Mouse (Mus musculus) CH12.LX (cell line): Measurements from ENCODE around the gene Sik3. TPM values are rescaled to one million over a fixed set of nuclear protein-coding genes. Genes with fewer than 3 reads are reported as not detected.

Experiments
- DNase-seq: peaks from one replicate; pipeline ENCODE4 v3.0.0-alpha.2; 2013; ENCODE audit errors: extremely low read depth
- H3K27ac ChIP-seq: 2 replicates; pipeline ENCODE4 v1.5.1; 2012; ENCODE audit warnings: low read depth, mild to moderate bottlenecking, control low read depth, moderate library complexity; ENCODE audit not compliant: insufficient read depth
- H3K27me3 ChIP-seq: replicated peaks from 2 replicates; pipeline ENCODE3; 2012; ENCODE audit warnings: inconsistent platforms
- H3K36me3 ChIP-seq, 2 experiments: replicated peaks in 1 of 2; 2 replicates each; pipeline versions ENCODE3 to v1.6.1; 2012; ENCODE audit warnings: inconsistent platforms in 1 of 2, low read length in 1 of 2, mild to moderate bottlenecking in 1 of 2, mixed read lengths in 1 of 2, moderate library complexity in 1 of 2; ENCODE audit not compliant: control insufficient read depth in 1 of 2, insufficient read depth in 1 of 2
- H3K4me1 ChIP-seq, 2 experiments: 2 replicates each; pipeline ENCODE4 v1.6.1; 2012; ENCODE audit warnings: inconsistent platforms in 1 of 2, moderate library complexity in 1 of 2; ENCODE audit not compliant: insufficient read depth in 2 of 2, control insufficient read depth in 1 of 2
- H3K4me2 ChIP-seq: 2 replicates; pipeline ENCODE4 v1.6.1; 2012; ENCODE audit warnings: low read depth, mild to moderate bottlenecking, control low read depth; ENCODE audit not compliant: poor library complexity, insufficient read depth, severe bottlenecking
- H3K4me3 ChIP-seq, 3 experiments: fragments of 150-350 bp in 1 of 3; sonication (generic) in 1 of 3; replicated peaks in 1 of 3; 2 replicates each; pipeline versions ENCODE3 to v1.5.1; 2011 to 2012; ENCODE audit warnings: low read depth in 2 of 3, low read length in 2 of 3, mild to moderate bottlenecking in 2 of 3, moderate library complexity in 2 of 3, control low read depth in 1 of 3, improper control_type of control experiment in 1 of 3, inconsistent platforms in 1 of 3, mixed read lengths in 1 of 3; ENCODE audit not compliant: poor library complexity in 1 of 3
- H3K79me2 ChIP-seq: replicated peaks from 2 replicates; pipeline ENCODE4 v1.6.1; 2012; ENCODE audit warnings: mild to moderate bottlenecking, moderate library complexity; ENCODE audit not compliant: control insufficient read depth, poor library complexity, insufficient read depth, severe bottlenecking; ENCODE audit errors: extremely low read depth
- H3K9ac ChIP-seq: 2 replicates; pipeline ENCODE4 v1.6.1; 2012; ENCODE audit warnings: low read depth, mild to moderate bottlenecking, control low read depth, moderate library complexity; ENCODE audit not compliant: insufficient read depth
- H3K9me3 ChIP-seq: replicated peaks from 2 replicates; pipeline ENCODE3; 2012; ENCODE audit warnings: low read length, inconsistent platforms, mixed read lengths
- BHLHE40 ChIP-seq: IDR thresholded peaks from 2 replicates; pipeline ENCODE4 v1.6.1; 2011; ENCODE audit warnings: mild to moderate bottlenecking, low read depth, low read length, improper control_type of control experiment
- CHD1 ChIP-seq: IDR thresholded peaks from 2 replicates; pipeline ENCODE4 v1.6.1; 2012; ENCODE audit warnings: low read depth, low read length, improper control_type of control experiment, inconsistent platforms
- CHD2 ChIP-seq: IDR thresholded peaks from 2 replicates; pipeline ENCODE4 v1.6.1; 2011; ENCODE audit warnings: low read length, improper control_type of control experiment
- CTCF ChIP-seq, 2 experiments: IDR thresholded peaks in 1 of 2; conservative IDR thresholded peaks in 1 of 2; 2 replicates each; pipeline ENCODE4 v1.5.1; 2011 to 2012; ENCODE audit warnings: low read depth in 2 of 2, low read length in 2 of 2, improper control_type of control experiment in 1 of 2, inconsistent platforms in 1 of 2, mild to moderate bottlenecking in 1 of 2, moderate library complexity in 1 of 2
- HCFC1 ChIP-seq: IDR thresholded peaks from 2 replicates; pipeline ENCODE4 v1.6.1; 2012; ENCODE audit warnings: low read depth, mild to moderate bottlenecking, inconsistent platforms, low read length, improper control_type of control experiment
- KAT2A ChIP-seq: IDR thresholded peaks from 2 replicates; pipeline ENCODE4 v1.6.1; 2012; ENCODE audit warnings: low read length, improper control_type of control experiment, inconsistent platforms; ENCODE audit not compliant: insufficient replicate concordance
- MAZ ChIP-seq: IDR thresholded peaks from 2 replicates; pipeline ENCODE4 v1.6.1; 2012; ENCODE audit warnings: low read depth, mild to moderate bottlenecking, inconsistent platforms, low read length, improper control_type of control experiment, moderate library complexity
- PAX5 ChIP-seq: IDR thresholded peaks from 2 replicates; pipeline ENCODE4 v1.6.1; 2012; ENCODE audit warnings: low read length, inconsistent platforms, mixed read lengths
- POLR2A ChIP-seq: IDR thresholded peaks from 2 replicates; pipeline ENCODE4 v1.6.1; 2011; ENCODE audit warnings: low read depth, mild to moderate bottlenecking, improper control_type of control experiment, low read length
- RCOR1 ChIP-seq: conservative IDR thresholded peaks from 2 replicates; pipeline ENCODE4 v1.6.1; 2012; ENCODE audit warnings: low read depth, mild to moderate bottlenecking, inconsistent platforms, low read length, improper control_type of control experiment
- SMC3 ChIP-seq: IDR thresholded peaks from 2 replicates; pipeline ENCODE4 v1.6.1; 2011; ENCODE audit warnings: low read depth, low read length, improper control_type of control experiment
- TCF12 ChIP-seq: IDR thresholded peaks from 2 replicates; pipeline ENCODE4 v1.6.1; 2014; ENCODE audit warnings: low read depth, mild to moderate bottlenecking, inconsistent platforms, low read length, improper control_type of control experiment
- UBTF ChIP-seq: IDR thresholded peaks from 2 replicates; pipeline ENCODE4 v1.6.1; 2012; ENCODE audit warnings: low read depth, mild to moderate bottlenecking, inconsistent platforms, low read length, improper control_type of control experiment, moderate library complexity
- USF2 ChIP-seq: conservative IDR thresholded peaks from 2 replicates; pipeline ENCODE4 v1.6.1; 2011; ENCODE audit warnings: low read depth, low read length, improper control_type of control experiment
- ZC3H11A ChIP-seq: IDR thresholded peaks from 2 replicates; pipeline ENCODE4 v1.6.1; 2012; ENCODE audit warnings: low read depth, mild to moderate bottlenecking, inconsistent platforms, low read length, improper control_type of control experiment
- ZMIZ1 ChIP-seq: IDR thresholded peaks from 2 replicates; pipeline ENCODE4 v1.6.1; 2012; ENCODE audit warnings: low read depth, mild to moderate bottlenecking, inconsistent platforms, low read length, improper control_type of control experiment
- dilution Hi-C: fragments of 300-500 bp; cut with MboI; formaldehyde crosslinking; loops from 2 replicates; pipeline ENCODE4 v1.14.3; 2020; ENCODE audit warnings: low sequenced_read_pairs; ENCODE audit not compliant: extremely low pct_unique_long_range_greater_than_20kb, extremely low pct_ligation_motif_present
- in situ Hi-C: fragments of 300-500 bp; cut with MboI; formaldehyde crosslinking; loops from 3 replicates; pipeline ENCODE4 v1.14.3; 2019; ENCODE audit warnings: low sequenced_read_pairs, low pct_ligation_motif_present, low pct_unique_long_range_greater_than_20kb, mixed read lengths
- polyA plus RNA-seq: library from polyadenylated mRNA; unstranded; fragments of >175 nt; gene quantifications from 2 replicates; pipeline ENCODE4 v1.2.1, GENCODE M21; 2012; ENCODE audit warnings: low read depth; ENCODE audit not compliant: insufficient read length
- total RNA-seq, 2 experiments: library from RNA; depleted of rRNA; stranded (reverse); fragments of 300-350 nt in 1 of 2; fragments of >200 nt in 1 of 2; gene quantifications; 2 replicates each; pipeline ENCODE4 v1.2.3; 2012 to 2014

Gene Sik3
- total and polyA plus RNA-seq, 3 experiments = 14.9 to 29.8 (median 21.4) TPM

GRCm38 (mm10) chr9:46042387-46042786 is 29.8 kb downstream of the Sik3 start:
- no peaks in the 10 kb centered on the region for H3K27me3 ChIP-seq
- peaks cover 0 to 47% of the 10 kb centered on the region in 2 experiments for H3K36me3 ChIP-seq
- H3K27ac ChIP-seq = no peak overlapping the region
- H3K4me2 ChIP-seq = no peak overlapping the region
- DNase-seq = no peak
- H3K4me3 ChIP-seq = no peak overlapping the region
- H3K9me3 ChIP-seq = no peaks in the 10 kb centered on the region
- TF ChIP-seq BHLHE40 (no peak), TCF12 (no peak; the same call in 1 of the 2 replicates), MAZ (no peak)
- H3K9ac ChIP-seq = no peak overlapping the region
- in situ Hi-C loops = no loop called here
- H3K4me1 ChIP-seq = peaks cover 12 to 38% of the 10 kb centered on the region in 2 experiments
- H3K79me2 ChIP-seq = peaks cover 36% of the 10 kb centered on the region
- dilution Hi-C loops = no loop called here

GRCm38 (mm10) chr9:46043626-46044025 is 31.0 kb downstream of the Sik3 start:
- Histone ChIP-seq H3K79me2 (peaks cover 29% of the 10 kb centered on the region), H3K36me3 (peaks cover 3 to 45% of the 10 kb centered on the region in 2 experiments), H3K27me3 (no peaks in the 10 kb centered on the region), H3K9me3 (no peaks in the 10 kb centered on the region), H3K4me1 (peaks cover 13 to 43% of the 10 kb centered on the region in 2 experiments), H3K4me2 (no peak overlapping the region), H3K4me3 (no peak overlapping the region), H3K9ac (no peak overlapping the region), H3K27ac (no peak overlapping the region)
- in situ Hi-C loops (no loop called here), dilution Hi-C loops (no loop called here)
- DNase-seq = no peak
- no peak for TF ChIP-seq CTCF (conservative IDR thresholded peaks at IDR 0.05 in 1 of 2, IDR thresholded peaks at IDR 0.05 in 1 of 2; ENCODE audit: low read depth in 2 of 2, low read length in 2 of 2)
- TF ChIP-seq KAT2A = no peak
- no peak for TF ChIP-seq RCOR1
- no peak for TF ChIP-seq ZC3H11A
- TF ChIP-seq SMC3 = no peak
- no peak for TF ChIP-seq CHD2
- TF ChIP-seq HCFC1 = no peak
- TF ChIP-seq PAX5 = no peak
- TF ChIP-seq CHD1 = no peak
- no peak for TF ChIP-seq POLR2A
- no peak for TF ChIP-seq UBTF
- no peak for TF ChIP-seq ZMIZ1
- no peak for TF ChIP-seq USF2
